Mouse (Mus musculus) ES-E14 (cell line): Measurements from ENCODE around the gene Copa. TPM values are rescaled to one million over a fixed set of nuclear protein-coding genes. Genes with fewer than 3 reads are reported as not detected.

Experiments used
- DNase-seq: peaks from one replicate; pipeline ENCODE4 v3.0.0-alpha.2; 2013; ENCODE audit warnings: low read depth, low spot score
- H3K27ac ChIP-seq: 2 replicates; pipeline ENCODE4 v1.5.1; 2012; ENCODE audit warnings: low read depth, mild to moderate bottlenecking, low read length, moderate library complexity, mixed read lengths; ENCODE audit not compliant: poor library complexity, insufficient read depth, severe bottlenecking
- H3K36me3 ChIP-seq: 2 replicates; pipeline ENCODE4 v1.6.1; 2012; ENCODE audit warnings: mild to moderate bottlenecking, low read length, moderate library complexity, mixed read lengths; ENCODE audit not compliant: control insufficient read depth, poor library complexity, insufficient read depth, severe bottlenecking
- H3K4me1 ChIP-seq, 2 experiments: fragments of 150-350 bp in 1 of 2; sonication (generic) in 1 of 2; 2 replicates each; pipeline ENCODE4 v1.6.1; 2012; ENCODE audit warnings: low read length in 2 of 2, mild to moderate bottlenecking in 1 of 2, mixed read lengths in 1 of 2; ENCODE audit not compliant: control insufficient read depth in 2 of 2, insufficient read depth in 2 of 2, poor library complexity in 1 of 2
- H3K4me3 ChIP-seq, 2 experiments: fragments of 150-350 bp in 1 of 2; sonication (generic) in 1 of 2; 2 replicates each; pipeline ENCODE4 v1.5.1; 2012; ENCODE audit warnings: low read length in 2 of 2, low read depth in 1 of 2, mild to moderate bottlenecking in 1 of 2, mixed read lengths in 1 of 2; ENCODE audit not compliant: insufficient read depth in 1 of 2, poor library complexity in 1 of 2, severe bottlenecking in 1 of 2
- H3K9ac ChIP-seq: 2 replicates; pipeline ENCODE4 v1.6.1; 2012; ENCODE audit warnings: low read depth, mild to moderate bottlenecking, low read length, mixed read lengths; ENCODE audit not compliant: poor library complexity, insufficient read depth, severe bottlenecking
- H3K9me3 ChIP-seq: fragments of 150-350 bp; sonication (generic); 2 replicates; pipeline ENCODE4 v1.6.1; 2012; ENCODE audit warnings: low read depth, mild to moderate bottlenecking, low read length; ENCODE audit not compliant: control insufficient read depth, insufficient read depth
- CHD2 ChIP-seq: IDR thresholded peaks from 2 replicates; pipeline ENCODE4 v1.6.1; 2014; ENCODE audit warnings: mild to moderate bottlenecking, low read depth, low read length, inconsistent platforms
- HCFC1 ChIP-seq: IDR thresholded peaks from 2 replicates; pipeline ENCODE4 v1.6.1; 2012; ENCODE audit warnings: low read length, inconsistent platforms, borderline replicate concordance; ENCODE audit not compliant: insufficient read depth
- MAFK ChIP-seq: IDR thresholded peaks from 2 replicates; pipeline ENCODE4 v1.6.1; 2014; ENCODE audit warnings: mild to moderate bottlenecking, low read depth, low read length, inconsistent platforms; ENCODE audit not compliant: insufficient read depth
- ZC3H11A ChIP-seq: IDR thresholded peaks from 2 replicates; pipeline ENCODE4 v1.6.1; 2012; ENCODE audit warnings: low read depth, mild to moderate bottlenecking, inconsistent platforms, low read length, borderline replicate concordance
- ZNF384 ChIP-seq: IDR thresholded peaks from 2 replicates; pipeline ENCODE4 v1.6.1; 2012; ENCODE audit warnings: low read depth, low read length, inconsistent platforms
- in situ Hi-C, 2 experiments: fragments of 600-800 bp; cut with MboI; formaldehyde crosslinking; loops; one replicate each; pipeline ENCODE4 v1.15.1; 2025; ENCODE audit warnings: low sequenced_read_pairs in 2 of 2, inconsistent platforms in 1 of 2; ENCODE audit not compliant: unreplicated experiment in 2 of 2
- total RNA-seq: library from RNA; depleted of rRNA; stranded (reverse); fragments of 300-350 nt; gene quantifications from 2 replicates; pipeline ENCODE4 v1.2.3, GENCODE M21; 2012; rRNA removed

Gene Copa
- total RNA-seq, 1 experiment: 91.5 TPM

GRCm38 (mm10) chr1:172169809-172170208 lies 87.5 kb downstream of the Copa start:
- in situ Hi-C loops: no loop called here
- Histone ChIP-seq H3K4me3 (no peak overlapping the region), H3K4me1 (no peaks in the 10 kb centered on the region), H3K9me3 (no peaks in the 10 kb centered on the region), H3K27ac (no peak overlapping the region), H3K36me3 (peaks cover 20% of the 10 kb centered on the region), H3K9ac (no peak overlapping the region)
- TF ChIP-seq MAFK (no peak), HCFC1 (no peak), ZC3H11A (no peak), CHD2 (no peak), ZNF384 (no peak)
- no peak for DNase-seq

Other genes with a start within 250 kb of the Copa start
- 0.09 TPM in 1 of 2 replicates, not detected in the other for gene Cd84, start 242.8 kb upstream of the Copa start, total RNA-seq
- gene Gm10521, start 186.9 kb upstream of the Copa start, total RNA-seq: not detected in 2 replicates
- gene Slamf6, start 165.0 kb upstream of the Copa start, total RNA-seq: 0.31 TPM in 1 of 2 replicates, not detected in the other
- 25.3 and 46.0 TPM in 2 replicates for gene Vangl2, start 54.1 kb upstream of the Copa start, total RNA-seq
- not detected in 2 replicates for gene Nhlh1, start 25.0 kb upstream of the Copa start, total RNA-seq
- 40.5 and 59.6 TPM in 2 replicates for gene Ncstn, start 266 bp downstream of the Copa start, total RNA-seq
- 81.7 and 97.8 TPM in 2 replicates for gene Pex19, start 44.2 kb downstream of the Copa start, total RNA-seq
- gene Dcaf8, start 65.6 kb downstream of the Copa start, total RNA-seq: 58.0 and 61.9 TPM in 2 replicates
- 13.3 and 21.3 TPM in 2 replicates for gene Pea15a, start 124.3 kb downstream of the Copa start, total RNA-seq
- gene Casq1, start 137.3 kb downstream of the Copa start, total RNA-seq: 1.8 and 2.4 TPM in 2 replicates
- 1.5 and 2.2 TPM in 2 replicates for gene Atp1a4, start 175.9 kb downstream of the Copa start, total RNA-seq
- 43.5 and 108 TPM in 2 replicates for gene Igsf8, start 179.1 kb downstream of the Copa start, total RNA-seq
- gene Atp1a2, start 215.5 kb downstream of the Copa start, total RNA-seq: 0.31 and 0.48 TPM in 2 replicates
- gene Kcnj9, start 246.8 kb downstream of the Copa start, total RNA-seq: 1.2 and 1.7 TPM in 2 replicates